Mouse (Mus musculus) thymus, postnatal 10 days (tissue): Measurements from ENCODE around the gene Ptgir.

Experiments used
- DNase-seq, 2 experiments: peaks; one replicate each; pipeline ENCODE4 v3.0.0; 2021; ENCODE audit warnings: low spot score in 2 of 2

The Ptgir gene

DNA sequence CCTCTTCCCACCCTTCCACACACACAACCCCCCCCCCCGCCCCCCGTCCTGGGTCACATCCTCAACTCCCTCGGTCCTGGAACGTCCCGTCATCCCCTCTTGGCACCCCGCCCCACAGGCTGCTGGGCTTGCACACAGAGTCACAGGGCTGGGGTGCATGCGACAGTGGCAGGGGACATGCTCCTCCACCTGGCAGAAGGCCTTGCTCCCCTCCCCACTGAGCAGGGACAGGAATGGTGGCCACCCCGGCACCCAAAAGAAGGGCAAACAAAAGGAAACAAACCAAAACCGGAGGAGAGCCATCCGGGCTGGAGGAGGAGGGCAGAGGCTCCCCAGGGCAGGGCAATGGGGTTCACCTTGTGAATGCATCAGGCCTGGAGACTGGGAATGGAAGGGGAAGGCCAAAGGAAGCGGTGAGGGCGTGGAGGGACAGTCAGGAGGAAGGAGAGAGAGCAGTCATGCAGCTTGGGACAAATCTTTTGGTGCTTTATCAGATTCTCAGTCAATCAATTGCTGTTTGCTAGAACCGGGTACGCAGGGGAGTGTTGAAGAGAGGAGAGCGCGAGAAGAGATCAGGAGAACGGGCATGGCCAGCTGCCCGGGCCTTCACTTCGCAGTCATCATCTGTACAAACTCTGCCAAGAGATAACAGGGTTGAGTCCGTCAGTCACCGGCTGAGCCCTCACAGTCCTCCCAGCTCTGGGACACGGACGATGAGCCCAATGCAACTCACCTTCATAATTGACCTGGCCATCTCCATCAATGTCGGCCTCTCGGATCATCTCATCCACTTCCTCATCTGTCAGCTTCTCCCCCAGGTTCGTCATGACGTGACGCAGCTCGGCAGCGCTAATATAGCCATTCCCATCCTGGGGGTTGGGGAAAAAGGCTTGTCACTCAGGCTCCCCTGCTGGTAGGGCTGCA, 10.3 kb downstream of the Ptgir start:
- DNase-seq, result no peak

DNA sequence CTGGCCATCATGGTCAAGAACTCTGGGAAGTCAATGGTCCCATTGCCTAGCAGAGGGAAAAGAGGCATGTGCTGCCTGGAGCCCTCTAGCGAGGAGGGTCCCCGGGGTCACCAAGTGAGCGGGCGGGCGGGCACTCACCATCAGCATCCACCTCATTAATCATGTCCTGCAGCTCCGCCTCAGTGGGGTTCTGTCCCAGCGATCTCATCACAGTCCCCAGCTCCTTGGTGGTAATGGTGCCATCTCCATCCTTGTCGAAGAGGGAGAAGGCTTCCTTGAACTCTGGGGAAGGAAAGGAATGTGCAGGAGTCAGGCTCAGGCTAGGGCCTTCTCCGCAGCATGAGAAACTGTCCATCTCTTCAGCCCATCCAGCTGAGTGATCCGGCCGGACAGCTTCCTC, 11.2 kb downstream of the Ptgir start:
- no peak for DNase-seq

DNA sequence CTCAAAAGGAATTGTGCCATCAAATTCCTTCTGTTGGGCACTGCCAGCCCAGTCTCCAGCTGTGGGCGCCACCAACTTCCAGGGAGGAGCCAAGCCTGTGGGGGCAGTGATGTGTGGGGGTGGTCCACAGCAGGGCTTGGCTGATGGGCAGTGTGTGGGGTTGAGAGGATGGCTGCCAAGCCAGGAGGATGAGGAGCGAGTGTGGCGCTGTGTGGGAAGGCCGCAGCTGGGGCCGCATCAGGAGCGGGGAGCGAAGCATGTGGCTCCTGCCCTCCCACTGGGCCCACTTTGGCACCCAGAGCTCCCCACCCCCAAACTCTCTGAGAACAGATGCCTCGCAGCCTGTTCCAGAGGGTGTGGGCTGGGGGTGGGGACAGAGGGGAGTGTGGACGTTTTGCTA, 11.7 kb downstream of the Ptgir start:
- DNase-seq, result no peak

DNA sequence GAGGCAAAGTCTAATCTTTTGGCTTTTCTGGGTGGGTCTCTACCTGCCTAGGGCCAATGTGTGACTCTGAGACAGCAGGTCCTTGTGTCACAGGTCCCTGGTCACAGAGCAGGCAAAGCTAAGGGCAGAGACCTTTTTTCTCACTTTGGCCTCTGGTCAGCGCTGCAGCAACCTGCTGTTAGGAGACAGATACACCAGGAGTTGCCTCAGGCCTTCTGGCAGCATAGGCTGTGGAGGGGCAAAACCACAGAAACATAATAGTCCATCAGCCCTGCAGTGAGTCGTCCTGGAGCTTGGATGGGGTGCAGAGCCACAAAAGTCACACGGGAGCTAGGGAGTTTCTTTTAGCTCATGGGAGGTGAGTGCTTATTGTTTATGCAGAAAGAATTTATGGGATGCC, 12.4 kb downstream of the Ptgir start:
- DNase-seq, result no peak

DNA sequence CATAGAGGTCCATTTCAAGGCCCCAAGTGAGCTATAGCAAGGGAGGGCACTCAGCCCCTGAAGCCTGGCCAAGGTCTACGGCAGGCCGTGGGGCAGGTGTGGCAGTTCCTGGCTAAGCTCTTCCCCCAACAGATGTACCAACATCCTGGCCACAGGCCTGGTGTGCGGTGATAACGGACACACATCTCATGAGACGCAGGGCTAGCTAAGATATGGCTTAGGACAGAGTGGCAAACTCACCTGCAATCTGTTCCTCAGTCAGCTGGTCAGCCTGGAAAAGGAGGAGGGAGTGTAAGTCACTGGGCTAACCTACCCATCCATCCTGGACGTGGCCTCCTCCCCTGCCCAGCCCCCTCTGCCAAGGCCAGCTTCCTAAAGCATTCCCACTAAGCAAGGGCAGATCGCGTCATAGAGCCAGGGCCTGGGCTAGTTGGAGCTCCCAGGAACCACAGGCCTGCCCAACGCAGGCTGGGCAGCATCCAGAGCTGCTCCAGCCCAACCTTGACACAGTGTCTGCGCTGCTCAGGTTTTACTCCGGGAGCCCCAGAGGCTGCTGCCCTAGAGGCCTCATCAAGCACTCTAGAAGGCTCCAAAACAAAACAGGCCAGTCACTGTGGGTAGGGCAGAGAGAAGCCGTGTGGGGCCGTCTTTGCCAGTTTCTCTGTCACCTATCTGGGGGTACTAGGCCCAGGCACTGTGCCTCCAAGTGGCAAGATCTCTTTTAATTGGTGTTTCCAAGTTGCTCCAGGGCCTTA, 13.3 kb downstream of the Ptgir start:
- DNase-seq, result no peak

DNA sequence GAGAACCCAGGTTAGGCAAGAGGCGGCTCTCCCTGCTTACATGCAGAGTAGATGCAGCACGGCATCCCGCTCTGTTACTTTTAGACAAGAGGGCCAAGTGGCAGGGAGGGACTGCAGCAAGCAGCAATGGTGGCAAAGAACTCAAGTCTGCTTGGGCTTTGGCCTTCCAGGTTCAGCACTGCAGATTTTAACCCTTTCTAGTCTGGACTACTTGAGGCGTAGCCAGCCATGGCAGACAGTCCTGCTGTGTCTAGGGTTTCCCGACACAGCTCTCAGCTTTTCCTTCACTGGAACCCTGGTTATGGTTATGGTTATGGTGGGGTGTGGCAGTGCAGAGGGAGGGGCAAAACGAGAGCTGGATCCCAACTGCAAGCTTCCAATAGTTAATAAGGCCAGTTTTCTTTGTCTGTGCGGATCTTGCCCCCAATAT, 13.9 kb downstream of the Ptgir start:
- DNase-seq, result no peak

DNA sequence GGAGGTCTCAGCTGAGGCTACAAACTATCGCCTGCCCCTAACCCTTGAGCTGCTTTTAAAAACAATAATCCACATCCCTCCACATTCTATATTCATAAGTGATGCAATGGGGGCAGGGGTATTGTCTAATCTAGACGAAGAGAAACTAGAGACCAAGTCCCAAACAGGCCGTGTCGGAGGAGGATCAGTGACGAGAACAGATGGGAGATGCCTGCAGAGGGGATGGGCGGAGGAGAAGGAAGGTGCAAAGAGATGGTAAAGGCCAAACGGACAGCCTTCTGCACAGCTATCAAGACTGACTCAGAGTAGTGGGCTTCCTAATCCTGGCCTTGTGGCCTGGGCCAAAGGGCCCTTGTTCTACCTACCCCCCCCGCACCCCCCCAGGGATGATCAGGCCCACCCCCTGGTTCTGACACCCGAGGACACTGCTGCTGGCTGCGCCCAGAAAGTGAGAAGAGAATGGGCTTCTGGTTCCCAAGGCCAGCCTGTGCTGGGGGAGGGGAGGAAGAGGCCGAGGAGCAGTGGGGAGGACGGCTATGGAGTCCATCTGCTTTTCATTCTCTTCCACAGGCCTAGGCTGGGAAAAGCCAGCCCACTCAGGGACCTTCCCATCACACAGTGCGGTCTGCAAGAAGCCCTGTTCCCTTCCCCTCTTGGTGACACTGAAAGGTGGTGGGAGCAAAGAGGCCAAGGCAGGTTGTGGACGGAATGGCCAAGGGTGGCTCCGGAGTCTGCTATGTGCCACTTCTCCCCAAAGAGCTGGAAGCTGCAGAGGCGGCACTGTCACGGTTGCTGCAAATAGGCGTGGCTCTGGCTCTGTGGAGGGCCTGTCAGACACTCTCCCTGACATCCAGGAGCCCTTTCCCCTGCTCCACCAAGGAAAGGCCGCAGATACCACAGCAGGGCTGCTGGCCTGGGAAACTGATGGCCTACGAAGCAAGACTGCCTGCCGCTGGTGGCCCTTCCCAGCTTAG, 14.8 kb downstream of the Ptgir start:
- DNase-seq, result no peak

DNA sequence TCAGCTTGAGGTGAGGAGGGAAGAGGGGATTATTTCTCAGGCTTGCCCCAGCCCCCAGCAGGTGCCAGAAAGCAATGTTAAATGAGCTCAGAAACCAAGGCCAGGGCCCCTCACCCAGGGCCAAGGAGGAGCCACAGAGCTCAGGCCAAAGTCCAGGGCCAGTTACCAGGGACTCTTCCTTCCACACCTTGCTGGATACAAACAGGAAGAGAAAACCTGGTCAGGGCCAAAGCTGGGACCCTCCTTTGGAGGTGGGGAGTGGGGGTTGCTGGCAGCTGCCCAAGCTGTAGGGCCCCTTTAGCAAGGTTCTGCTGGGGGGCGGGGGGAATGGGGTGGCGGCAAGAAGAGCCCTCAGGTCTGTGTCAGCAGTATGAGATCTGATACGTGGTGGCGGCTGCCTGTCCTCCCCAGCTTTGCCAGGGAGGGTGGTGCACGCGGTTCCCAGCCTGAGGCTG, 15.6 kb downstream of the Ptgir start:
- no peak for DNase-seq

DNA sequence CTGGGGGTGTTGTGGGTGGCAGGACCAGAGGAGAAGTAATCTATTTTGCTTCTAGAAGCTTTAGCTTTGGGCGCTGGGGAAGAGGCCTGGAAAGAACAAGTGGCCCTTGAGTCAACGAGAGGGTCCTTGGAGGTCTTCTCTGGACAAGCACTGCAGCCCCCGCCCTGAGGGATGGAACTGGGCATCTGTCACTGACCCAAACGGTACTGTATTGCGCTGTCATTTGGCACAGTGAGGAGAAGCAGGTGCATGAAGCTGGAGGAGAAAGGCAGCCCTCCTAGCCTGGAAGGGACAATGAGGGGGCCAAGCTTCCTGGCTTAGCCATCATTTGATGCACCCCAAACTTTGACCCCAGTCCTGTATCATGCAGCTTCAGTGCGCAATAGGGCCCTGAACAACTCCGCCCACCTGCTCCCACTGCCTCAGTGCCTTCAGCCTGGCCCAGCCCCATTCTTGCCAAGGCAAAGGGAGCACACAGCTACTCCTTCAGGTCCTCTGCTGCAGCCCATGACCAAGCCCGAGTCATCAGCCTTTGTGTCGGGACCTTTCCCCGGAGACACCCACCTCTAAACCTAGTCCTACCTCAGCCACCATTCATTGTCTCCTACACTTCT, 16.2 kb downstream of the Ptgir start:
- DNase-seq, result no peak

DNA sequence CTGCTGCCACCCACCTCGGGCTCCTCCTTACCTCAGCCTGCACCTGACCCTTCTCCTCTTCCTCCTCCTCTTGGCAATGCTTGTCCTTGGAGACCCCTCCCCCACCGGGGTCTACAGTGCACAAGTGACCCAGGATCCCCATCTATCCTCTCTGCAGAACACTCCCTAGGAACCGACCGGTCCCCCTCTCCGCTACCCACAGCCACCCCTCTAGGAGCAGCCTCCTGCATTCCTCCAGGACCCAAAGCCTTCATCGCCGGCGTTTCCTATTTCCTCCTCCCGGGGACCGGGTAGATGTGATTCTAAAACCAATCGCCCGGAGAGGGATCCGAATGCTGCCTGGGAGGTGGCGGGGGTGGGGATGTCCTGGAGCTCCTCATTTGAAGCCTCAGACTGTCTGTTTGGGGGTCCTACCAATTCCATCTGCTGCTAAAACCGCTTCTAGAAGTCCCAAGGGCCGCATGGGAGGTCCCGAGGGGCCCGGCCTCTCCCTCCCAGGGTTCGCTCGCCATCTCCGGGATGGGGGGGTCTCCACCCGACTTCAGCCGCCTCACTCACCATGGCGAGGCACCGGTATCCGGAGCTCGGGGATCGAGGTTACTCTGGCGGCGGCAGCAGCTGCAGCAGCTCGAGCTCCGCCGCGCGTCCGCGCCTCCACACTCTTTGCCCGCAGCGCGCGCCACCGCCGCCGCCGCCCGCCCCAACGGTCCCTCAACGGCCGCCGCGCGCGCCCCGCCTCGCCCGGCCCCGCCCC, 17.2 kb downstream of the Ptgir start:
- DNase-seq, result peak; percentile 46 to 58

DNA sequence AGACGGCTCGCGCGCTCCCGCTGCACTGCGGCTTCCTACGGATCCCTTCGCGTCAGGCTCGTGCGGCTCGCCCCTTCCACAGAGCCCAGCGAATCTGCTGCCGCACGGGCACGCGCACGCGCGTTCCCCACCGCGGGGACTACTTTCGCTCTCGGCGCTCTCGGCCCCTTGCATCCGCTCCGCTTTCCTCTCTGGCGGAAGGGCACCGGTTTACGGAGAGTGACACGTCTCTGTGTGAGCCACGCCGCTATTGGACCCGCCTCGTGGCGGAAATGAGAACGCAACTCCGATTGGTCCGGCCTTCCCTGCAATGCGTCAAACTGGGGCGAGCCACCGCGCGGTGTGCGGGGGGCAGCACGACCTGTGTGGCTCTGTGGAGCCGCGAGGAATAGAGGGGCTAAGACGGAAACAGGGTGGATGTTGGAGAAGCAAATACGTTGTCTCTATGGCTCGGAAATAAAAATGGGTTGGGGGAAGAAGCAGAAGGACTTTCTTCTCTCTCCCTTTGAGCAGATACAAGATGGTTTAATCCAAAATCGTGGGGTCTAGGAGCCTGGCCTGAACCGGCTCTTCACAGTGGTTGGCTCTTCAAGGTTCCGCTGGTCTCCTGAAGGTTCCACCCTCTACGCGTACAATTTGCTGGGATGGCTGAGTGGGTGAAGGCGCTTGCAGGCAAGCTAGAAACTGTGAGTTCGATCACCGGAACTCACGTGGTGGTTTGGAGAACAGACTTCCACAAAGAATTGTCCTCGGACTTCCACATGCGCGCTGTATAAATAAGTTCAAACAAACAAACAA, 17.9 kb downstream of the Ptgir start, which contains the start of gene Calm3:
TSS of gene Calm3 (minus strand) at position 78 of the 798 bp plus-strand sequence.
- DNase-seq, result peak; percentile 99

DNA sequence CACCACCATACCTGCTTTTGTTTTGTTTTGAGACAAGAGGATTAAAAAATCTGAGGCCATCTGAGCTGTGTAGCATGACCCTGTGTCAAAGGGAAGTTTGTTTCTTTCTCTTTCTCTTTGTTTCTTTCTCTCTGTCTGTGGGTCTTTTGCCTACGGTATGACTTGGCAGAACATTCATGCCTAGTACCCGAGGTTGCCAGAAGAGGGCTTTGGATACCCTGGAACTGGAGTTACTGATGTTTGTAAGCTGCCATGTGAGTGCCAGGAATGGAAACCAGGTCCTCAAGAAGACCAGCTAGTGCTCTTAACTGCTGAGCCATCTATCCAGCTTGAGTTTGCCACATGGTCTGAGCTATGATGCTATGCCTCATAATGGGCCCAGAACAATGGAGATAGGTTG, 22.1 kb downstream of the Ptgir start:
- no peak for DNase-seq

DNA sequence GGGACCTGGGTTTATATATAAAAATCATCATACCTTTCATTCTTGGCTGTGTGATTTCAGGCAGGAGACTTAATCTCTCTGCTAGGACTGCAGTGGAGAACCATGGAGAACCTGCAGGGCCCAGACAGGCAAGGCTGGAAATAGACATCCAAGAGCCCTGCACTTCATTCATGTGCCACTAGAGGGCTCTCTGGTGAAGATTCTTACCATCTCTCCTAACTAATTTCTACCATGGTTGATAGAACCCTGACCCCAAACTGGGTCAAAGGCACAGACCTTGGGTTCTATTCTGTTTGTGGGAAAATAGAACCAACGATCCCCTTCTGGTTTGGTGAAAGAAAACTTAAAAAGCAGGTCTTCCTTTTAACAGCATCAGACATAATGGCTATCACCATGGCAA, 24.6 kb downstream of the Ptgir start:
- DNase-seq, result peak; percentile 33 to 67

DNA sequence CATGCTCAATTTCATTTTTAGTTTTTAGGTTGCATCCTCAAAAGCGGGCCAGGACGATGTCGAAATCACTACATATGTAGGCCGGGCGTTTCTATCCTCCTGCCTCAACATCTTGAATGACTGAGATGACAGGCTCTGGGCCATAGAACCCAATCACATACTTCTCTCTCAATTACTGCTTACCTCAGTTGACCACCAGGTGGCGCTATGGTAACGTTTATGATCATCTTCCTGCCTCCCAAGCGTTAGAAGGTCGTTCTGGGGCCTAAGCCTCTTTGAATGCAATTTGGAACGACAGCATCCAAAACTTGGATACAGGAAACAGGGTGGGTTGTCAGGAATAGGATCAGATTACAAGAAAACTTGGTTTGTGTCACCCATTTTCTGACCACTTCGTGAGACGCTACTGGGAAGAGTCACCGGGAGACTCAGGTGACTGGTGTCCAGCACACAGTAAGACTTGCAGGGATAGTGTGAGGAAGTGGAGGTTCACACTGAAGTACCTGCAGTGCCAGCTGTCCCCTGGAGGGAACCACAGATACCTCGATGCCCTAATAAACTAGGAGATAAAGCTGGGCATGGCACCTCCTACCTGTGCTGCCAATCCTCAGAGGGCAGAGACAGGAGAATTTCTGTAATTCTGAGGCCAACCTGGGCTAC, 25.8 kb downstream of the Ptgir start:
- peak; percentile 68 to 86 for DNase-seq

DNA sequence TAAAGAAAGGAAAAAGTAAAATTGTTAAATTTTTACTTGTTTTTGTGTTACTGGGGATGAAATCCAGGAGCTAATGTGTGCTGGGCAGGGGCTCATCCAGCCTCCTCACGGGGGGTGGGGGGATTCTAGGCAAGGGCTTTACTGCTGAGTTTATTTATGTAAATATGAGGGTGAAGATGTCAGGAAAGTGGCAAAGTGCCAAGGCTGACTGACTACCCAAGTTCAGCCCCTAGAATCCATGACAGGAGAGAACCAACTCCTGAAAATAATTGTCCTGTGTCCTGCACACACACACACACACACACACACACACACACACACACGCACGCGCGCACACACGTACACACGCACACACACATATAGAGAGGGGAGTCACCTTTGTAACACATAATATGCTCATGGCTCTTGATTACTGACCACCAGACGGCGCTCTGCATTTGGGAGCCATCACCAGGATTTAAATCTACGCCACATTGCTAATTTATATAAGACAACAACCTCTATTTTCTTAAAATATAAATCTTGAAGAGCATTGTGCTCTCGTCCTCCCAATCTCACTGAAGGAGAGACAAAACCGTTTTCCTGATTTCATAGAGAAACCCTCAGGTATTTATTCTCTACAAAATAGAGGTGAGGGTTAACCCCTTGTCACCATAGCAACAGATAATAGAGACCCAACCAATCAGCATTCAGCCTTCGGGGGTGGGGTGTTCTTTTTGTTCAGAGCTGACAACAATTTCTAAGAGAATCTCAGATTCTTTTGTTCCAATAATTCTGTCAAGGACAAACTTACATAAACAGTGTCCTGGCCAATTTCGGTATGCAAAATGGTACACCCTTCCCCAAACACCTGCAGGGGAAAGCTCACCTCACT, 26.7 kb downstream of the Ptgir start:
- peak in 1 of 2 experiments; percentile 74 for DNase-seq

DNA sequence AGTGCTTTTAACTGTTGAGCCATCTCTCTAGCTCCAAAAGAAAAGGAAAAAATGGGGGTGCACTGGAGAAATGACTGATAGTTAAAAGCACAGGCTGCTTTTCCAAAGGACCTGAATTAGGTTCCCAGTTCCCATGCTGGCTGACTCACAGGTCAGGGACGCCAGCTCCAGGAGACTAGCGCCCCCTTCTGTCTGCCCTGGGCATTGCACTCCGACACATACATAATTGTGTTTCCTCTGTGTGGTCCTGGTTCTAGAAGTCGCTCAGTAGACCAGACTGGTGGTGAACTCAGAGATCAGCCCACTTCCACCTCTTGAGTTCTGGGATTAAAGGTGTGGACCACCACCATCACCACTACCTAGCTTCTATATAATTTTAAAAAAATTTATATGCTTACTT, 31.0 kb downstream of the Ptgir start:
- DNase-seq, result no peak

DNA sequence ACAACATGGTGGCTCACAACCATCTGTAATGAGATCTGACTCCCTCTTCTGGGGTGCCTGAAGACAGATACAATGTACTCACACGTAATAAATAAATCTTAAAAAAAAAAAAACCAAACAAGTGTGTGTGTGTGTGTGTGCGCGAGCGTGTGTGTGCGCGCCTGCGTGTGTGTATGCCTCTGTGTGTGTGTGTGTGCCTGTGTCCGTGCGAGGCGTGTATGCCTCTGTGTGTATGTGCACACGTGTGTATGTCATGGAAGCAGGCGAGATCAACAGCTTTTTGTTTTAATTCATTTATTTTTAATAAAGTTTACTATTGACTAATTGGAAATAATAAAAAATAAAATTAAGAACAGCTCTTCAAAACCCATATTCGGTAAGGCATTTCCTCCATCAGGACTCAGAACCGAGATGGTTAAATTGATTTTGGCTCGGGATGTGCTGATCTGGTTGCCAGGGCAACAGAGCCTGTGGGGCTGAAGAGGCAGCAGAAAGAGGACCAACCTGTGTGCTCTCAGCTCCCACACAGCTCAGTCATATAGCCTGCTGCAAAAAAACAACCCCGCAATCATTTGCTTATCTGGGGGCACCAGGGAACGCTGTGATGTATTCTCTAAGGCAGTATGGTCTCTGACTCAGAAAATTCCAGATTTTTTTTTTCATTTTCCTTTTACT, 32.0 kb downstream of the Ptgir start:
- DNase-seq, result no peak
